Mouse (Mus musculus) colon, adult 2 months (tissue): Measurements from ENCODE around the gene Herc3. TPM values are rescaled to one million over a fixed set of nuclear protein-coding genes. Genes with fewer than 3 reads are reported as not detected.

Experiments
- polyA plus RNA-seq: library from polyadenylated mRNA; depleted of rRNA; stranded (reverse); fragments of >200 nt; gene quantifications from 2 replicates; pipeline ENCODE4 v1.2.3, GENCODE M21; 2012; rRNA removed

Herc3 gene
- polyA plus RNA-seq: 10.9 and 15.9 TPM in 2 replicates

DNA sequence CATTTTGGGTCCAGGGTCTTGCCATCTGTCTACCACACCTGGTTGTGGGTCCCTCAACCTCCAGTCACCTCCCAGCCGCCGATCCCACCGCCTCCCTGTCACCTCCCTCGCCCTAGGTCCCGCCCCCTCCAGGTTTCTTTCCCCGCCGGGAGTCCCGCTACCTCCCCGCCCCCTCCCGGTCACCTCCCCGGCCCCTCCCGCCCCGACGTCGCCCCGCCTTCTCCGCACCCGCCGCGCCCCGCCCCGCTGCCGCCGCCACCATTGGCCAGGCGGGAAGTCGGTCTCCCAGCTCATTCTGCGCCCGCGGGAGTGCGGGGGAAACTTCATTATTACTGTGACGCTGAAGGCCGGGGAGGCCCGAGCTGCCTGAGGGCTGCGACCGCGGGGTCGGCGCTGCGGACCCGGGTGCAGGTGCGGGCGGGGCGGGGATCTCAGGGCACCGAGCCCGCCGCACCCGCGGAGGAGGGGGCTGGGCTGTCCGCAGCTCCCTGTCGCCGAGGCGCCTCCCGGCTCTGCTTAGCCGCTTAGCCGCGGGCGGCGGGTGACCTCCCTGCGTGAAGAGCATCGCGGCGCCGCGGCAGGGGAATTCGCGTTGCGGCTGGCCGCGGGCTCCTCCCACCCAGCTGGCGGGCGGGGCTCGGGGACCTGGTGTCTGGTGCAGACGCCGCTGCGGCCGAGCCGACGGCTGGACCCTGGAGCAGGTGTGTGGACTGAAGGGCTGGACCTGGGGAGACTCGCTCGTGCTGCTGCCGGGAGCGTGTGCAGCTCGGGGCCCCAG is at the start of gene Herc3:
Gene Herc3, plus strand, starts transcription at position 234 of the 778 bp plus-strand sequence.

DNA sequence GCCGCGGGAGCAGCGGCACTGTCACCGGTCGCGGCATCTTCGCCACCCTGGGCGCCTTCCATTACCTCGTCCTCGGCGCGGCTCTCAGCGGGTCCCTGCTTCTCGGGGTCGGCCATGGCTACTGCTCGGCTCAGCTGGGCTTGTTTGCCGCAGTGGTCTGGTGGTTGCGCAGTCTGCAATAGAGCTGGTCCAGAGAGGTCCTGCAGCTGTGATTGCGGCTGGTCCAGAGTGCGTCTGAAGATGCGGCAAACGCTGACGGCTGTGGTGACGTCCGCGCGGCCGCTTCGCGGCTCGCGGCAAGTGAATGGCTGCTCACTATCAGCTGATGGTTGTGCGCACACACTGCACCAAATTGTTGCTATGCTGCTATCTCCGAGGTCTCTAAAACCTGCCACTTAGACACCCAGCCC is 75.6 kb downstream of the Herc3 start, which contains the start of gene Nap1l5:
Gene Nap1l5, minus strand, starts transcription at position 225 of the 410 bp plus-strand sequence.

Other genes starting within 250 kb of the Herc3 start
- gene Abcg2, start 246.9 kb upstream of the Herc3 start, polyA plus RNA-seq: 13.6 and 16.7 TPM in 2 replicates
- gene Nap1l5, start 75.6 kb downstream of the Herc3 start, polyA plus RNA-seq: 4.5 and 5.1 TPM in 2 replicates
- gene Fam13a, start 193.1 kb downstream of the Herc3 start, polyA plus RNA-seq: 4.1 and 6.0 TPM in 2 replicates